Mouse (Mus musculus) urinary bladder, adult 18-20 months (tissue): ENCODE measurements at regions not wholly inside any gene's neighbourhood (a gene's known extent, or its start where the extent isn't known, plus 50 kb on each side); places are given as distances from the start of the nearest gene placed in this dataset.

Experiments
- DNase-seq, 2 experiments: peaks; one replicate each; pipeline ENCODE4 v3.0.0; 2022; ENCODE audit warnings: low spot score in 2 of 2, mixed read lengths in 2 of 2

- no peak for DNase-seq
Observed at GRCm38 (mm10) chr19:21146860-21147390, 125.2 kb upstream of the Zfand5 start.

DNA sequence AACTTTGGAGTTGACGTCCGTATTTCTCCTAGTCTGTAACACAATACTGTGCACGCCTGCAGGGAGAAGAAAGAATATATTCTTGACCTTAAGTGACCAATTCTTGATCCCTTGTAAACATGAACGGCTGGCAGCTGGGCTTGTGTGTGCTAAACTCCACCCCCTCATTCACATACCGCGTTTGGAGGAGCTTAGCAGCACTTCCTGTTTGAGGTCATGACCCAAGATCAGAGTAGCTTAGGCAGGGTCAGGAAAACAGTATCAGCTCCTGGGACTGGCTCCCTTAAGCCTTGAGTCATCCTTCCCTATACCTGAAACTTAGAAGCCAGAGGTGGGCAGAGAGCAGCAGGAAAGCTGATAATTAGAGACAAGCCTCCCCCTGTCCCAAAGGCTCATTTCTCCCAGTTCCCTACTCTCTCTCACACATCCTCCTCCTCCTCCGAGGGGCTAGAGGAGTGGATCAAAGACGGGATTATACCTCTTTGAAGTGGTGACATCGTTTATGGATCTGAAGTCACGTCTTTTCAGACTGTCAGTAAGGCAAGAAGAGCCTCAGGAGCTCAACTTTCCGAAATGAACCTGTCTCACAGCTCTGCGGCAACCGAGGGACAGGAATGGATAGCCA is 127.3 kb upstream of the Zfand5 start:
- DNase-seq: peak in 1 of 2 experiments; percentile 21

GRCm38 (mm10) chr19:21143970-21144595 is 128.0 kb upstream of the Zfand5 start:
- no peak for DNase-seq

GRCm38 (mm10) chr19:21140456-21140855 is 131.6 kb upstream of the Zfand5 start:
- no peak for DNase-seq

DNA sequence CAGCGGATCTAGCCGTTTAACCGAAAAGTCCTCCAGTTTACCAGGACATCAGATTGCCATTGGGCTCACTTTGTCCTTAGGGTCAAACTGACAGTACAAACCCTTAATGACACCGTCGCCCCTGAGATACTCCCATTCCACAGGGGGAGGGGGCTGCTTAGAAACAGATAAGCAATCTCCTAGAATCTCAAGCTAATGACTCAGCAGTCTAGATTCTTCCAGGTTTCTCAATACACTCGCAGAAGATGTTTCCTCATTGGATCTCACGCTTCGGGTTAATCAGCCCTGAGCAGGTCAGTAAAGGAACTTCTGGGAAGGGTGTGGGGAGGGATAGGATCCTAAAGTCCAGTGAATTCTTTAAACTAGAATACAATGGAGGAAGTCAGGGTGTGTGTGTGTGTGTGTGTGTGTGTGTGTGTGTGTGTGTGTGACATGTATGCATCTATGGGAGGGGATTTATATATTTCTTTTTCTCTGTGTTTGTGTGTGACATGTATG is 133.0 kb upstream of the Zfand5 start:
- DNase-seq: no peak

DNA sequence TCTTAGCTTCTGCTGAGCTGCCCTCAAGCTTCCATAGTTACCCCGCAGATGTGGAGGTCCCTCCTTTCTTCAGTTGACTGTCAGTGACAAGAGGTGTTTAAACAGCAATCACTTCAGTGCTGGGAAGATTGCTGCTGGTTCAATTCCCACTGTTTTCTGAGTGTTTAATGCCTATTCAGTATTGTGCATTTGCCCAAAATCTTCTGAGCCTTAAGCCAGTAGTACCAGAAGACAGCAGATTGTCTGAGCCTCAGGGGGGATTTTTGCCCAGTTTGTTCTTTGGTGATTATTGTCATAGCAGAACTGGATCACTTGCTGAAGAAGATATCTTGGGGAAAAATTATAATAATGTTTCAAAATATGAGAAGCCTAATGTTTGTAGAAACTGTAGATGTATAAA is 135.3 kb upstream of the Zfand5 start:
- DNase-seq: no peak

DNA sequence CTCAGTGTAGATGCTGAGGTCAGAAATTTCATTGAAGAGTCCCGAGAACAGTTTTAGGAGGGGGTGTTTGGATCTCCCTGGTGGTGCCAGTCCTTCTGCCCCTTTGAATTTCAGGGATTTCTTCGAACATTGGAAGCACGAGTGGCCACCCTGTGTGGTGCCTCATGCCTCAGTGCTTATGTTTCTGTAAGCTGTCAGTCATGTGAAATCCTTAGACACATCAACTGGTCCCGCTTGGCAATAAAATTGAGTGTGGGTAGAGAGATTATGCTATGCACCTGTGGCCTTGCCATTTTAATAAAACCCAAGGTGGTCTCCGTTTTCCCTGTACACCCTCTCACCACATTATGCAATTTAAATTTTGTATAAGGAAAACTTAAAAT is 136.1 kb upstream of the Zfand5 start:
- DNase-seq: no peak

- no peak for DNase-seq
Observed at GRCm38 (mm10) chr19:21135297-21135997, 136.6 kb upstream of the Zfand5 start.

GRCm38 (mm10) chr19:21129653-21130052 is 142.4 kb upstream of the Zfand5 start:
- no peak for DNase-seq

GRCm38 (mm10) chr19:21127079-21127745 is 144.9 kb upstream of the Zfand5 start:
- DNase-seq: no peak

DNA sequence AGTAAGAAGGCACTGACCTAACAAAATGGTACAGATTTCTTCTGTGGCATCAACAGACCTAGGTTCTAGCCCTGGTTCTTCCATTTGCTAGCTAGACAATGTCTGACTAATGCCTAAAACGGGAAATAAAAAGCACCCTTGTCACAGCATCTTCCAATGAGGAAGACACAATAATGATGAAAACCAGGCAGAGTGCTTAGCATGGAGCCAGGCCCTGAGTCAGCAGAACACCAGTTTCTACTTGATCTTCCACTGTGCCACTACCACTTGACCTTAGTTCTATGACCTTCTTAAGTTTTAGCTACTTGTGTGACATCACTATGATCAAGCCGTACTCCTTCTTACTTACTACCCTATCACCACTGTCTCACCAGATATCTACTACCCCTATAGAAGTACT is 145.4 kb upstream of the Zfand5 start:
- no peak for DNase-seq

DNA sequence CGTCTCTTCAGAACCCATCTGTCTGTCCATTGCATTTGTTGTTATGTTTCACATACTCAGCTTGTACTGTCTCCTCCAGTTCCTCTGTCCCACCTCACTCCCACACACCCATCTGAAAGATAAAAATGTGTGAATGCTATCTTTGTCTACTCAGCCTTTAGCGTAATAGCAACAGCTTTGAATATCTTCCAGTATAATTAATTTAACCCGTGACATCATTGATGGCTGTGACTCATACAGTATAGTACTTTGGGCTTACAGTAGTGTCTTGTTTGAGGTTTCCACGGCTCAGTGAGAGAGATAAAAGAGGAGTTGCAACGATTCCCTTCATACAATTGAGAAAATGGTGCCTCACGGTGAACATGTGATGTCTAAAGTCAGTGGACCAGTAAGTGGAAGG is 152.6 kb upstream of the Zfand5 start:
- no peak for DNase-seq

- no peak for DNase-seq
Observed at GRCm38 (mm10) chr19:21118782-21119181, 153.3 kb upstream of the Zfand5 start.

- DNase-seq: no peak
Observed at GRCm38 (mm10) chr19:21115693-21116092, 156.4 kb upstream of the Zfand5 start.

GRCm38 (mm10) chr19:21111836-21112235 is 157.8 kb upstream of the Tmc1 start:
- DNase-seq: no peak

DNA sequence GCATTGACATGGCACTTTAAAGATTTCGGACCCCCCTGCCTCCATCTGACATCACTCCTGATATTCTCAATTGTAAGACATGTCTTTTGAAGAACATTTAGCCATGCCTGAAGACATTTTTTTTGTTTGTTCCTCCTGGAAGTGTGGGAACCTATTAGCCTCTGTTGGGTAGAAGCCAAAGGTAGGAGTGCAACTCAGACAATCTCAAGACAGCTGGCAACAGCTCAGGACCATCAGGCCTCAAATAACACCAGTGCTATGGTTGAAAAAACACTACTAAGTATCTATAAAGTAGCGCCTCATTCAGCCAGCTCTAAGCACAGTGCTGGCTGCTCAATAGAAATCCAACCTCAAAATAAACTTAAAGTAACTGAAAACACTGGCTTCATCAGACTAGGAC is 154.3 kb upstream of the Tmc1 start:
- no peak for DNase-seq

DNA sequence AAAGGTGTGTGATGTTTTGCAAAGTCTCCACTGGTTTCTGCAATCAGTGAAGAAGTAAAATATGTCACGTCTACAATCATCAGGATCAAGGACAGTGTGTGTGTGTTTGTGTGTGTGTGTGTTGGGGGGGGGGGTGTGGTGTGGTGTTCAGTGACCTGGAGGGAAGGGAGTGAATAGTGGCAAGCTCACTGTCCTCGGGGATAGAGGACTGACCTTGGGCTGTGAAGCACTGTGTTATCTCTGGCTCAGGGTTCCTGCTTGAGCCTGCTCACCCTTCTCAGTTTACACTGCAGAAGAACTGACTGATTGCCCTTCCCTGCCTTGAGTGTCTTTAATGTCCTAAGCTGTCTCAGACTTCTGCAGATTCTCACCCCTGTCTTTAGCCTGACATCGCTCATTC is 153.7 kb upstream of the Tmc1 start:
- no peak for DNase-seq

- DNase-seq: no peak
Observed at GRCm38 (mm10) chr19:21107275-21107674, 153.3 kb upstream of the Tmc1 start.

DNA sequence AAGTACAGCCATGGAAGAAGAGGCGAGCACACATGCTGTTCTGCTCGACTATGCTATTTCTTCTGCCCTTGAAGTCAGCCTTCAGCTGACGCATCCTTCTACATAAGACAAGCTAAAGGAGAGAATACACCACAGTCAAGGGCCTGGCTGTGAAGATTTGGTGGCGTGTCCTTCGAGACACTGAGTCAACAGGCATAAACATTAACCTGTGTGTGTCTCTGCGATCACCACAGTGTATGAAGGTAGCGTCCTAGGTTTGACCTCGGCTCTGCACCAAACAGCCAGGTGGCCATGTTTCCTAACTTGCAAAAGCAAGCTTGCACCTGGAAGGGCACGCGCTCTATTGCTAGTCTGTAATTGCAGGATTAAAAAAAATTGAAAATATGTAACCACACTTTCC is 152.8 kb upstream of the Tmc1 start:
- DNase-seq: no peak

- peak in 1 of 2 experiments; percentile 61 for DNase-seq
Observed at GRCm38 (mm10) chr19:21106241-21106669, 152.3 kb upstream of the Tmc1 start.

DNA sequence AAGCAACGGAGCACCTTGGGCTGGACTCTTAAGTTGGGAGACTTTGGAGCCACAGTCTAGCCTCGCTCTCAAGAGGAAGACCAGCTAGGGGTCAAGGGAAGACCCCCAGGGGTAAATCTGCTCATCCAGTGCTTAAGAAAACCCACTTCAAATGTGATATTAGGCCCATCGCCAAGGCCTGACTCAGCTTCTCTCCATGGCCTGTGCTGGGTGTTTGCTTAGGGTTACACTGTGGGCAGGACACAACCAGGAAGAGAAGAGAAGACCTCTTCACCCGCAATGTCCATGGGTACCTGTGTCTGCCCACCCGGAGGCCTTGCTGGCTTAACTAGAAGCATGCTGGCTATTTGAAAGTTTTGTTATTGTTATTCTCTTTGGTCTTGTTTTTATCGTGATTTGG is 151.0 kb upstream of the Tmc1 start:
- DNase-seq: peak in 1 of 2 experiments; percentile 4

DNA sequence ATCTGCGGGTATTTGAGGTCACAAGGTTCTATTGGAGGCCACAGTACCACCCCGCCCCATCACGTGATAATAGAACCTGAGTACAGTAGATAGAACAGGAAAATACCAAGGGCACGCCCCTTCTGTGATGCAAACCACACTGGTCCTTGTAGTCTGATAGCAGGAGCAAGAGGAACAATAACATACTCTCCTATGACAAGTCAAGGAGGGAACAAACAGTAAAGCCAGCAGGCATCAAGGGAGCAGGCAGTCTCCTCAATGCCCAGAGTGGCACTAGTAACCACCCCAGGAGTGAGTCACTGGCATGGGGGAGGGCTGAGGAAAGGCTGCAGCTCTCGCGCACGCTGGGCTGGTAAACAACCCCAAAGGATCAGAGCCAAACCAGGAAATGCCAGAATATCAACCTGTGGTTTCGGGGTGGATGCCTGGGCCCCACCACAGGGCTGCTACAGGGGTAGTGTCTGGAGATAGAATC is 150.5 kb upstream of the Tmc1 start:
- DNase-seq: peak; percentile 63 to 76
